ENCODE assay signal across 8 mouse cellular contexts in the genomic region with DNA sequence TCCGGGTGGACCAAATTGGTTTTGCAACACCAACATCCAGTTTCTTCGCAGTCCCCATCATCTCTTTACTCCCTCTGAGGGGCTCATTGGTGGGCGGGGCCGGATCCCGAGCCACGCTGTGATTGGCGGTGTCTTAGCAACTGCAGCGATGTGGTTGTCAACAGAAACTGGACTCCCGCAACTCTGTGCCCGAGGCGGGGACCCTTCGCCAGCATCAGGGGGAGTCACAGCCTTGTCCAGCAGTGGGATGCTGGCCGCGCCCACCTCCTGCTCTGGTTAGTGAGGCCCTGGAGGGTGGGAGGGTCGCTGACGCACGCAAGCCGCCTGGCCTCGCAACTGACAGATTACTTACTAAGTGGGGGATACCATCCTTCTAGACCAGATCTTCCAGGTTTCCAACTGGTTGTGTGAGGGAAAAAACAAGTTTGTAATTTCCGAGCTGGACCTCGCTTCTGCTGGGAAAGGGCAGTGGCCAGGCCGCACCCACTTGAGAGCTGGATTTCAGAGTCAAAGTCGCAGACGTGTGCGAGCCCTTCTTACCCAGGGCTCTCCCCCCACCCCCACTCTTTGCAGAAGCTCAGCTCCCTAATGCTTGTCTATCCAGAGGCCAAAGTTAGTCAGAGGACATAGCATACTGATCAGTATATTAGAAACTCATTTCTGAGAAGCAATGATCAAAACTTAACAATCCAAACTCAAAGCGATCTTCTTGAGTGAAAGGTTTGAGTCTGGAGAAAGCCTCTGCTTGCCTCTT. TPM values are rescaled to one million over a fixed set of nuclear protein-coding genes. Genes with fewer than 3 reads are reported as not detected.
DNase-seq lines count a peak whose midpoint lies in the region; ATAC-seq and TF ChIP-seq lines count a peak whose summit lies in the region.

No protein-coding gene starts in this region.

- no peaks in the 10 kb centered on the region for H3K9me3 ChIP-seq in intestine, embryonic 16.5 days (ENCODE audit: control insufficient read depth, low read length)
- no peaks in the 10 kb centered on the region for H3K9me3 ChIP-seq in limb, embryonic 12.5 days
- H3K9me3 ChIP-seq in midbrain, embryonic 13.5 days, result no peaks in the 10 kb centered on the region

- TF ChIP-seq POLR2A in small intestine, adult 2 months (IDR thresholded peaks at IDR 0.05; ENCODE audit: low read depth, low read length), result peak; percentile 11; the same call in 1 of the 2 replicates

- H3K4me3 ChIP-seq in intestine, embryonic 16.5 days (ENCODE audit: low read length), result peak overlapping the region; percentile 57
- peak overlapping the region; percentile 48 for H3K4me3 ChIP-seq in limb, embryonic 12.5 days (replicated peaks)
- H3K4me3 ChIP-seq in midbrain, embryonic 13.5 days (replicated peaks), result peak overlapping the region; percentile 57
- peak overlapping the region; percentile 62 for H3K4me3 ChIP-seq in small intestine, adult 2 months (ENCODE audit: low read depth, low read length)

- no peaks in the 10 kb centered on the region for H3K36me3 ChIP-seq in intestine, embryonic 16.5 days (ENCODE audit: control insufficient read depth, insufficient read depth, low read length)
- H3K36me3 ChIP-seq in limb, embryonic 12.5 days, result no peaks in the 10 kb centered on the region
- H3K36me3 ChIP-seq in midbrain, embryonic 13.5 days, result no peaks in the 10 kb centered on the region
- no peaks in the 10 kb centered on the region for H3K36me3 ChIP-seq in small intestine, adult 2 months (ENCODE audit: control insufficient read depth, insufficient read depth, low read length)

- H3K9ac ChIP-seq in intestine, embryonic 16.5 days (ENCODE audit: low read depth, low read length), result peak overlapping the region; percentile 38
- peak overlapping the region; percentile 45; the same call in 1 of the 2 replicates for H3K9ac ChIP-seq in limb, embryonic 12.5 days (replicated peaks)
- peak overlapping the region; percentile 54 for H3K9ac ChIP-seq in midbrain, embryonic 13.5 days (replicated peaks)

- H3K27me3 ChIP-seq in intestine, embryonic 16.5 days (replicated peaks; ENCODE audit: control insufficient read depth, insufficient read depth, low read length), result no peaks in the 10 kb centered on the region
- H3K27me3 ChIP-seq in limb, embryonic 12.5 days, result 0 out of 2 replicates have a peak, but pooled peaks cover 3% of the 10 kb centered on the region
- no peaks in the 10 kb centered on the region for H3K27me3 ChIP-seq in midbrain, embryonic 13.5 days
- H3K27me3 ChIP-seq in small intestine, adult 2 months (ENCODE audit: control insufficient read depth, insufficient read depth, low read length), result no peaks in the 10 kb centered on the region

- peaks cover 22% of the 10 kb centered on the region for H3K4me1 ChIP-seq in intestine, embryonic 16.5 days (ENCODE audit: control insufficient read depth, insufficient read depth, low read length)
- H3K4me1 ChIP-seq in limb, embryonic 12.5 days (replicated peaks), result peaks cover 12% of the 10 kb centered on the region; the same call in 1 of the 2 replicates
- H3K4me1 ChIP-seq in midbrain, embryonic 13.5 days (replicated peaks), result peaks cover 9% of the 10 kb centered on the region
- H3K4me1 ChIP-seq in small intestine, adult 2 months (ENCODE audit: control insufficient read depth, insufficient read depth, insufficient read length, low read length), result peaks cover 26% of the 10 kb centered on the region

- WGBS in intestine, embryonic 16.5 days, result 2% methylated on average over 26 of the region's 26 CpGs
- 3% methylated on average over 26 of the region's 26 CpGs for WGBS in limb, embryonic 12.5 days
- 3% methylated on average over 26 of the region's 26 CpGs for WGBS in midbrain, embryonic 13.5 days
- WGBS in small intestine, adult 2 months, result 2% methylated on average over 26 of the region's 26 CpGs

- peak; percentile 70 for DNase-seq in ZHBTc4 (ENCODE audit: low read depth, low spot score)
- peak; percentile 93 for DNase-seq in embryo, embryonic 11 days
- DNase-seq in c-Kit-positive CD71-positive TER-119-positive erythroid progenitor cells, embryonic 14.5 days (ENCODE audit: low spot score), result no peak

- no peak for TF ChIP-seq CTCF in small intestine, adult 2 months (IDR thresholded peaks at IDR 0.05; ENCODE audit: extremely low read depth, insufficient read length, insufficient replicate concordance, low read depth, low read length)

- peak overlapping the region; percentile 90 for H3K4me2 ChIP-seq in intestine, embryonic 16.5 days (ENCODE audit: low read depth, low read length)
- H3K4me2 ChIP-seq in limb, embryonic 12.5 days, result peak overlapping the region; percentile 84
- H3K4me2 ChIP-seq in midbrain, embryonic 13.5 days (replicated peaks), result peak overlapping the region; percentile 76

- peak; percentile 89 for ATAC-seq in granulocyte monocyte progenitor cell, adult 5-6 weeks (replicated peaks; ENCODE audit: poor library complexity, severe bottlenecking)
- peak; percentile 83 for ATAC-seq in intestine, embryonic 16.5 days
- ATAC-seq in limb, embryonic 12.5 days (ENCODE audit: insufficient number of reproducible peaks, insufficient read depth, low FRiP score, low TSS enrichment, low read depth), result peak; percentile 94
- peak; percentile 98 for ATAC-seq in midbrain, embryonic 13.5 days

- H3K27ac ChIP-seq in intestine, embryonic 16.5 days (ENCODE audit: low read length), result peak overlapping the region; percentile 86
- H3K27ac ChIP-seq in limb, embryonic 12.5 days, result no peak overlapping the region
- H3K27ac ChIP-seq in midbrain, embryonic 13.5 days, result peak overlapping the region; percentile 71
- H3K27ac ChIP-seq in small intestine, adult 2 months (ENCODE audit: insufficient read depth, low read depth, low read length), result peak overlapping the region; percentile 50

RNA-seq across cellular contexts. Expression of gene Vwa3b, which starts 2.9 kb away (rescaled TPM):
- not detected in 2 replicates for total RNA-seq in granulocyte monocyte progenitor cell, adult 5-6 weeks (2014; fragmentation: Nextera tagmentation)
- not detected in 2 replicates for total RNA-seq in granulocyte monocyte progenitor cell, adult 5-6 weeks (2017)
- polyA plus RNA-seq in intestine, embryonic 16.5 days (2015; fragmentation: Nextera tagmentation; extraction: Ambion mirVana), result 1.7 TPM in 2 replicates
- polyA plus RNA-seq in limb, embryonic 12.5 days (2016; fragmentation: Nextera tagmentation; extraction: Ambion mirVana), result 0.32 and 1.3 TPM in 2 replicates
- 0.28 and 0.54 TPM in 2 replicates for polyA plus RNA-seq in midbrain, embryonic 13.5 days (2015; fragmentation: Nextera tagmentation; extraction: Ambion mirVana)
- 0.04 and 0.06 TPM in 2 replicates for polyA plus RNA-seq in small intestine, adult 2 months (2012; rRNA removed)
